Mouse (Mus musculus) lung, postnatal 0 days (tissue): ENCODE results near the gene Kdm4b. TPM values are rescaled to one million over a fixed set of nuclear protein-coding genes. Genes with fewer than 3 reads are reported as not detected.

Source experiments
- ATAC-seq: fragments of 200-750 bp; cut with Nextera tagmentation; 2 replicates; pipeline ENCODE4 v1.8.0; 2017; ENCODE audit warnings: moderate library complexity
- DNase-seq: peaks from one replicate; pipeline ENCODE4 v3.0.0-alpha.2; 2016; ENCODE audit warnings: low spot score
- H3K27ac ChIP-seq: fragments of 300-500 bp; sonication (generic); 2 replicates; pipeline ENCODE4 v1.5.1; 2014; ENCODE audit warnings: antibody characterized with exemption, mild to moderate bottlenecking, low read length, mixed read lengths
- H3K27me3 ChIP-seq: fragments of 300-500 bp; sonication (generic); replicated peaks from 2 replicates; pipeline ENCODE4 v1.6.1; 2014; ENCODE audit warnings: low read length, mixed read lengths; ENCODE audit not compliant: insufficient read depth
- H3K36me3 ChIP-seq: fragments of 300-500 bp; sonication (generic); 2 replicates; pipeline ENCODE4 v1.6.1; 2014; ENCODE audit warnings: low read length, mixed read lengths; ENCODE audit not compliant: insufficient read depth
- H3K4me1 ChIP-seq: fragments of 300-500 bp; sonication (generic); 2 replicates; pipeline ENCODE4 v1.6.1; 2014; ENCODE audit warnings: antibody characterized with exemption, low read depth, low read length, mixed read lengths; ENCODE audit not compliant: insufficient read depth
- H3K4me2 ChIP-seq: fragments of 300-500 bp; sonication (generic); replicated peaks from 2 replicates; pipeline ENCODE4 v1.6.1; 2014; ENCODE audit warnings: low read depth, mild to moderate bottlenecking, low read length, moderate library complexity, mixed read lengths
- H3K4me3 ChIP-seq: fragments of 300-500 bp; sonication (generic); 2 replicates; pipeline ENCODE4 v1.5.1; 2014; ENCODE audit warnings: low read depth, low read length
- H3K9ac ChIP-seq: fragments of 300-500 bp; sonication (generic); replicated peaks from 2 replicates; pipeline ENCODE4 v1.6.1; 2014; ENCODE audit warnings: low read depth, mild to moderate bottlenecking
- H3K9me3 ChIP-seq: fragments of 300-500 bp; sonication (generic); 2 replicates; pipeline ENCODE4 v1.6.1; 2016; ENCODE audit warnings: low read length, mixed read lengths
- CTCF ChIP-seq: IDR thresholded peaks from 2 replicates; pipeline ENCODE4 v1.5.1; 2016; ENCODE audit warnings: antibody characterized with exemption, mild to moderate bottlenecking
- EP300 ChIP-seq: IDR thresholded peaks from 2 replicates; pipeline ENCODE4 v1.6.1; 2016; ENCODE audit warnings: antibody characterized with exemption, mild to moderate bottlenecking, control low read depth
- WGBS: fragments of 180-500 bp; shearing (Covaris S2); extraction: QIAGEN DNeasy Blood & Tissue Kit; methylation state at CpG from one replicate; pipeline ENCODE4 v1.1.7; 2014; 5-methylcytosine and 5-hydroxymethylcytosine counted together
- polyA plus RNA-seq: library from polyadenylated mRNA; unstranded; fragments of >200 nt; fragmentation: Nextera tagmentation; extraction: Ambion mirVana; gene quantifications from 2 replicates; pipeline ENCODE4 v1.2.1, GENCODE M21; 2015

Kdm4b gene
- polyA plus RNA-seq, 1 experiment from 2014 or later = 19.7 TPM

GRCm38 (mm10) chr17:56360451-56360850 is 34.6 kb downstream of the Kdm4b start:
- Histone ChIP-seq H3K4me3 (no peak overlapping the region), H3K27ac (no peak overlapping the region), H3K36me3 (peaks cover 27% of the 10 kb centered on the region), H3K4me2 (no peak overlapping the region), H3K27me3 (no peaks in the 10 kb centered on the region), H3K9me3 (no peaks in the 10 kb centered on the region), H3K9ac (no peak overlapping the region), H3K4me1 (peaks cover under 1% of the 10 kb centered on the region; the same call in 1 of the 2 replicates)
- TF ChIP-seq CTCF = no peak
- DNase-seq = no peak
- no peak for ATAC-seq
- 86% methylated on average over 8 of the region's 8 CpGs for WGBS

GRCm38 (mm10) chr17:56361542-56361941 is 35.7 kb downstream of the Kdm4b start:
- no peaks in the 10 kb centered on the region for H3K27me3 ChIP-seq
- H3K9ac ChIP-seq = no peak overlapping the region
- WGBS = 88% methylated on average over 2 of the region's 2 CpGs
- no peak for ATAC-seq
- peaks cover 18% of the 10 kb centered on the region for H3K36me3 ChIP-seq
- H3K4me3 ChIP-seq = no peak overlapping the region
- no peak for DNase-seq
- no peak for TF ChIP-seq CTCF
- no peak for TF ChIP-seq EP300
- peaks cover 3% of the 10 kb centered on the region; the same call in 1 of the 2 replicates for H3K4me1 ChIP-seq
- no peaks in the 10 kb centered on the region for H3K9me3 ChIP-seq
- no peak overlapping the region for H3K4me2 ChIP-seq
- H3K27ac ChIP-seq = no peak overlapping the region

- DNase-seq = peak; percentile 11
- H3K27me3 ChIP-seq = no peaks in the 10 kb centered on the region
- 54% methylated on average over 7 of the region's 7 CpGs for WGBS
- H3K4me3 ChIP-seq = no peak overlapping the region
- ATAC-seq = peak; percentile 51
- H3K4me1 ChIP-seq = peaks cover 3% of the 10 kb centered on the region; the same call in 1 of the 2 replicates
- 0 out of 2 replicates have a peak, but pooled peaks cover 6% of the 10 kb centered on the region for H3K36me3 ChIP-seq
- H3K27ac ChIP-seq = no peak overlapping the region
- TF ChIP-seq EP300 = no peak; the same call in 1 of the 2 replicates
- TF ChIP-seq CTCF = no peak
- H3K9ac ChIP-seq = no peak overlapping the region
- H3K9me3 ChIP-seq = no peaks in the 10 kb centered on the region
- H3K4me2 ChIP-seq = no peak overlapping the region
These were observed 40.2 kb downstream of the Kdm4b start for GRCm38 (mm10) chr17:56365791-56366673.

GRCm38 (mm10) chr17:56368291-56368790 is 42.5 kb downstream of the Kdm4b start:
- ATAC-seq = no peak
- 91% methylated on average over 6 of the region's 6 CpGs for WGBS
- TF ChIP-seq EP300 (no peak), CTCF (no peak)
- H3K4me3 ChIP-seq = no peak overlapping the region
- 0 out of 2 replicates have a peak, but pooled peaks cover 6% of the 10 kb centered on the region for H3K36me3 ChIP-seq
- H3K27me3 ChIP-seq = no peaks in the 10 kb centered on the region
- peaks cover 3% of the 10 kb centered on the region; the same call in 1 of the 2 replicates for H3K4me1 ChIP-seq
- no peak for DNase-seq
- H3K9ac ChIP-seq = no peak overlapping the region; the same call in 1 of the 2 replicates
- no peak overlapping the region for H3K27ac ChIP-seq
- no peaks in the 10 kb centered on the region for H3K9me3 ChIP-seq
- H3K4me2 ChIP-seq = no peak overlapping the region

- Histone ChIP-seq H3K27ac (no peak overlapping the region), H3K36me3 (peaks cover 6% of the 10 kb centered on the region), H3K27me3 (no peaks in the 10 kb centered on the region), H3K9ac (no peak overlapping the region), H3K9me3 (no peaks in the 10 kb centered on the region), H3K4me1 (peaks cover 3% of the 10 kb centered on the region; the same call in 1 of the 2 replicates), H3K4me3 (no peak overlapping the region), H3K4me2 (no peak overlapping the region)
- no peak for TF ChIP-seq EP300
- TF ChIP-seq CTCF = no peak
- DNase-seq (no peak), ATAC-seq (no peak)
- WGBS = 86% methylated on average over 3 of the region's 3 CpGs
These were observed 44.2 kb downstream of the Kdm4b start for GRCm38 (mm10) chr17:56370090-56370489.

GRCm38 (mm10) chr17:56371029-56371660 is 45.3 kb downstream of the Kdm4b start:
- no peak overlapping the region for H3K9ac ChIP-seq
- TF ChIP-seq CTCF (no peak), EP300 (no peak)
- DNase-seq = no peak
- ATAC-seq = no peak
- no peaks in the 10 kb centered on the region for H3K27me3 ChIP-seq
- H3K4me1 ChIP-seq = no peaks in the 10 kb centered on the region
- H3K9me3 ChIP-seq = no peaks in the 10 kb centered on the region
- WGBS = 88% methylated on average over 15 of the region's 15 CpGs
- peaks cover 10% of the 10 kb centered on the region for H3K36me3 ChIP-seq
- H3K4me2 ChIP-seq = no peak overlapping the region
- H3K27ac ChIP-seq = no peak overlapping the region
- no peak overlapping the region for H3K4me3 ChIP-seq
